Mouse (Mus musculus) megakaryocyte, embryonic 14.5 days (primary cell): ENCODE data around the gene Slc1a7.

Experiments used
- FLI1 ChIP-seq: IDR thresholded peaks from 2 replicates; pipeline ENCODE4 v1.6.1; 2012; ENCODE audit warnings: low read length, inconsistent platforms, mixed read lengths
- GATA1 ChIP-seq: IDR thresholded peaks from 3 replicates; pipeline ENCODE4 v1.6.1; 2012; ENCODE audit warnings: mixed read lengths, low read length, inconsistent platforms, borderline replicate concordance

DNA sequence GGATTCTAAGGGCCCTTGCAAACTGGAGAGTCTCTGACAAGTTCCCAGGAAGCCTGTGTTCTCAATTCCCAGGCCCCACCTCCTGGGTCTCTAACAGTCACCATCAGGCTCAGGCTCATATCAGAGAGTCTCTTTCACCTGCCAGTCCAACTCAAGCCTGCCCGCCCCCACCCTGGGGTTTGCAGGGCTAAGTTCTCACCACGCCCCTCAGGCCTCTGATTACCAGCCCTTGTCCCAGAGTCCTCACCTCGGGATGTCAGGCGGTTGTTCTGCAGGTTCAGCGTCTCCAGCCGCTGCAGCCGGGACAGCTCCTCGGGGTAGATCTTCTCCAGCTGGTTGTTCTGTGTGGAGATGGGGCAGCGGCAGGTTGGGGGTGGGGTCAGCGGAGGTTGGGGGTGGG lies 57.1 kb downstream of the Slc1a7 start:
- TF ChIP-seq GATA1 (no peak), FLI1 (no peak)
